Mouse (Mus musculus): ENCODE results near the gene Abi1.

Abi1 gene

GRCm38 (mm10) chr2:23007577-23007976 is 32.5 kb downstream of the Abi1 start:
- TF ChIP-seq GATA4 (IDR thresholded peaks at IDR 0.05; ENCODE audit: insufficient replicate concordance, low read length): no peak

DNA sequence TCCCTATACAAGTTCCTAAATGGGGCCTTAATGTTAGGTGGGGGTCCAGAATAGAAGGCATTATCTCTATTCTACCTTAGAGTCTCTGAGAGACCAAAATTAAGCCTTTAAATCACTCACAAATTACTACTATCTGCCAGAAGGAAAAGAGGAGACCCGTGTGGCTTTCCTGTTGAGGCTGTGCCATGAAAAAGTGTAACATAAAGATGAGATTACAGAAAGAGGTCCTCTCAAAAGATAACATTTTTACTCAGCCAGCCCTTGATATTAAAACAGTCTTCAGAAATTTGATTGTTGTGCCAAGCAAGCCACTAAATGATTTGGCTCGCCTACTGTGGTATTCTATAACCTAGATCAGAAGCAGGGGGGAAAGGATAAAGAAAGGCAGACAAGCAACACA is 32.9 kb downstream of the Abi1 start:
- TF ChIP-seq GATA4 (IDR thresholded peaks at IDR 0.05; ENCODE audit: insufficient replicate concordance, low read length): no peak

GRCm38 (mm10) chr2:23006219-23006618 is 33.8 kb downstream of the Abi1 start:
- no peak for TF ChIP-seq GATA4 (IDR thresholded peaks at IDR 0.05; ENCODE audit: insufficient replicate concordance, low read length)

GRCm38 (mm10) chr2:23002637-23003036 is 37.4 kb downstream of the Abi1 start:
- no peak for TF ChIP-seq GATA4 (IDR thresholded peaks at IDR 0.05; ENCODE audit: insufficient replicate concordance, low read length)

GRCm38 (mm10) chr2:22999620-23000019 is 40.4 kb downstream of the Abi1 start:
- no peak for TF ChIP-seq GATA4 (IDR thresholded peaks at IDR 0.05; ENCODE audit: insufficient replicate concordance, low read length)

DNA sequence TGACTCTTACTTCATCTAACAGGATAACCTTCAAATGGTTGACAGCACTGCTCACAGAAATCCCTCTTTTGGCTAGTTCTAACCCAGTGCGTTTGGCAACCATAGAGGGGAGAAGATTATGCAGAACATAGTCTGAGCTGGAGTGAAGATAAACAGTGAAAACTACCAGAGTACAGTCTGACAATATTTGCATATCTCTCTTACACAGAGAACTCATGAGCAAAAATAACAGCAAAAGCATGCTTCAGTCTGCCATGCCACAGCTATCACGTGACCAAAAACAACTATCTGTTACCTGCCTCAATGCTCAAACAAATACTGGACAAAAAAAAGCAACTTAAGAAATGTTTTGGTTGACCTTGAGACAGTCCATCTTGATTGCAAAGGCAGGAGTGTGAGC is 41.2 kb downstream of the Abi1 start:
- no peak for TF ChIP-seq GATA4 (IDR thresholded peaks at IDR 0.05; ENCODE audit: insufficient replicate concordance, low read length)

DNA sequence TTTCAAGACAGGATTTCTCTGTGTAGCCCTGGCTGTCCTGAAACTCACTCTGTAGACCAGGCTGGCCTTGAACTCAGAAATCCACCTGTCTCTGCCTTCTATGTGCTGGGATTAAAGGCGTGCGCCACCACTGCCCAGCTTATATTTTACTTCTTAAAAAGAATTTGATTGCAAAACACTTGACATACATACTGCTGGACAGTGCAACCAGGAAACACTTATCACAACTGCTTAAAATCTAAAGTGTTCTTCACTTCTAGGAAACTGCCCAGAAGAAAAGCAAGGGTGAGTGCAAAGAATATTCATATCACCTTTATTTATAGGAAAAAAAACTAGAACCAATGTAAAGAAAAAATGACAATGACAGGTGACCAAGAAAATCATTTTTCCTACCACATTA is 42.0 kb downstream of the Abi1 start:
- TF ChIP-seq GATA4 (IDR thresholded peaks at IDR 0.05; ENCODE audit: insufficient replicate concordance, low read length): no peak

- TF ChIP-seq GATA4 (IDR thresholded peaks at IDR 0.05; ENCODE audit: insufficient replicate concordance, low read length): no peak
Observed at GRCm38 (mm10) chr2:22996071-22996470, 44.0 kb downstream of the Abi1 start.

DNA sequence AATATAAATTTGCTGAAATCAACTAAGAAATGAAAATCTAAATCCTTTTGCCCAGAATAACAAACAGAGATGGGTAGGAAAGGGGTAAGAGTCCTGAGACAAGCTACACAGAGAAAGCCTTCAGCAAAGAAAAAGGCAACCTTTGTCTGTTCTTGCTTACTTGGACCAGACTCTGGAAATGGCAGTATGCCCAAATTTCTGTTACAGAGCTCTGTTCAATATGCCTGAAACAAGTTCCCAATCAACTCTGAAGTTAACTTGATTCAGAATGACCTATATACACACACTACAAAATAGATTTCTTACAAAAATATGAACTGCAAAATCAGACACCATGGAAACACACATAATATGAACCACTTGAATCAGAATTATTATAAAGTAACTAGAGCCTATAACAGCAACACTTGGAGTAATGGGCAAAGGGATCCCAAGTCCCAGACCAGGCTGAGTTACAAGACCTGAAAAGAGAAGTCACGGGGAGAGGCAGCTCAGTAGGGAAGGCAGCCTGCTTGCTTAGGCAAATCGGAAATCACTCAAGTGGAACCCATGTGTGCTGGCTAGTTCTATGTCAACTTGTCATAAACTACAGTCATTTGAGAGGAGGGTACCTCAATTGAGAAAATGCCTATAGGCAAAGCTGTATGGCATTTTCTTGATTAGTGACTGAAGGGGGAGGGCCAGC is 53.9 kb downstream of the Abi1 start:
- TF ChIP-seq GATA4 (IDR thresholded peaks at IDR 0.05; ENCODE audit: insufficient replicate concordance, low read length): no peak

- TF ChIP-seq GATA4 (IDR thresholded peaks at IDR 0.05; ENCODE audit: insufficient replicate concordance, low read length): no peak
Observed at GRCm38 (mm10) chr2:22977387-22977973, 62.6 kb downstream of the Abi1 start.

DNA sequence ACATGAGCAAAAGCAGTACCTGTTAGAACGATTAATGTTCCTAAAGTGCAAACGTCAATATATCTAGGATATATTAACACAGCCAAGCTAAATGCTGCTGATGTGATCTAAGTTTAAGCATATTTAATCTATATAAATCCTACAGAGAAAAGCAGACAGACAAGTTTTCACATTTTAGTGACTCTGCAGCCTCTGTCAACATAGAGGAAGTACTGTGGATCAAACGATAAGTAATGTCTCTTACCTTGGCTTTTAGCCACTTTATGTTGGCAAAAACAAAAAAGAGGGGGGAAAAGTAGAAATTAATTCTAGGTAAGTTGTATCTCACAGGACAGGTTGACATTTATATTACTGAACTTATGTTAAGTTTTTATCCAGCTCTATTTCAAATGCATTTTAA is 77.1 kb downstream of the Abi1 start:
- TF ChIP-seq GATA4 (IDR thresholded peaks at IDR 0.05; ENCODE audit: insufficient replicate concordance, low read length): no peak

- TF ChIP-seq GATA4 (IDR thresholded peaks at IDR 0.05; ENCODE audit: insufficient replicate concordance, low read length): no peak
Observed at GRCm38 (mm10) chr2:22962242-22962641, 77.8 kb downstream of the Abi1 start.

- no peak for TF ChIP-seq GATA4 (IDR thresholded peaks at IDR 0.05; ENCODE audit: insufficient replicate concordance, low read length)
Observed at GRCm38 (mm10) chr2:22961681-22962080, 78.4 kb downstream of the Abi1 start.

DNA sequence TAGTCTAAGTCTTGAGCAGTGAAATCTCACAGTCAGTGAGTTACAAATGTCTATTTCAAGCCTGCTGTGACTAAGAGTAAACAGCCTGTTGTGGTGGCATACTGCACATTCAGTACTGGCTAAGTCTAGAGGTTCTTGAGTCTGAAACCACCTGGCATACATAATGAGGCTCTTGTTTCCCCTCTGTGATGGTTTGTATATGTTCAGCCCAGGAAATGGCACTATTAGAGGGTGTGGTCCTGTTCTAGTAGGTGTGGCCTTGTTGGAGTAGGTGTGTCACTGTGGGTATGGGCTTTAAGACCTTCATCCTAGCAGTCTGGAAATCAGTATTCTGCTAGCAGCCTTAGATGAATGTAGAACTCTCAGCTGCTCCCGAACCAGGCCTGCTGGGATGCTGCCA is 82.6 kb downstream of the Abi1 start:
- TF ChIP-seq GATA4 (IDR thresholded peaks at IDR 0.05; ENCODE audit: insufficient replicate concordance, low read length): no peak

- TF ChIP-seq GATA4 (IDR thresholded peaks at IDR 0.05; ENCODE audit: insufficient replicate concordance, low read length): no peak
Observed at GRCm38 (mm10) chr2:22955914-22956313, 84.1 kb downstream of the Abi1 start.

DNA sequence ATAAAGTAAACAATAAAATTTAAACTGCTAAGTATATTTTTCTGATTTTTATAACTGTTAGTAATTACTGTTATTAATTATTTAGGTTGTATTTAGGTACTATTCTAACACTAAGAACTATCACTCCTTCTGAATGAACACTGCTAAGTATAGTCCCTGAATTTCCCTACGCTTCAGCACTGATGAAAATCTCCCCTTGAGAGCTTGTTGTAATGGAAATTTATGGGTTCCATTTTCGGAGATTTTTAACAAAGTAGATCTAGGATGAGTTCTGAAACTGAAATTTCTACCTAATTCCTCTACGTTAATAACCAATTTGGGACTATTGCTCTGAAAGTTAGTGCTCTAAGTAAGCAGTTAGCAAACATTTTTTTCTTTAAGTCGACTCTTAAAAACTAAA is 85.8 kb downstream of the Abi1 start:
- no peak for TF ChIP-seq GATA4 (IDR thresholded peaks at IDR 0.05; ENCODE audit: insufficient replicate concordance, low read length)

- TF ChIP-seq GATA4 (IDR thresholded peaks at IDR 0.05; ENCODE audit: insufficient replicate concordance, low read length): no peak
Observed at GRCm38 (mm10) chr2:22949956-22950355, 90.1 kb downstream of the Abi1 start.

Data from liver, adult (tissue).